Mouse (Mus musculus) olfactory bulb, adult 2 months (tissue): Measurements from ENCODE around the gene Rnf111.

Experiments
- CTCF ChIP-seq: fragments of 200-500 bp; IDR thresholded peaks from 2 replicates; pipeline ENCODE4 v1.5.1; 2012; ENCODE audit warnings: low read depth, mild to moderate bottlenecking, low read length, moderate library complexity; ENCODE audit not compliant: insufficient read depth
- POLR2A ChIP-seq: fragments of 200-500 bp; IDR thresholded peaks from 2 replicates; pipeline ENCODE4 v1.6.1; 2012; ENCODE audit warnings: mild to moderate bottlenecking, low read depth, low read length, moderate library complexity; ENCODE audit not compliant: insufficient read depth

DNA sequence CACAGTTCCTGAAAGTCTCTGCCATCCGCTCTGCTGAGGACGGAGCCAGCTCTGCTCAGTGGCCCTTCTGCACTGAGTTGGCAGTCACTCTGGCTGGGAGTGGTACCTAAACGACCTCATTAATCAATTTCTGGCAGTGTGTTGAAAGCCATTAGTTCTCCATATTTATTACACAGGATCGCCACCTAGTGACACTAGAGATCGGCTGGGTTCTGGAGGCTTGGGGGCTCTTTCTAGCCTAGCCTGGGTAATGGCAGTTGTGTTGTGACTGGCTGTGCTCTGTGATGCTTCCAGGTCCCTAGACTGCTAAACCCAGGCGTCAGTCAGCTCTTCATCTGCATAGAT lies 111.0 kb downstream of the Rnf111 start:
- TF ChIP-seq CTCF: 0 out of 2 replicates have a peak, but pooled peaks have one; percentile 14
- TF ChIP-seq POLR2A: no peak
